Mouse (Mus musculus): ENCODE results near the gene Fam71f1. TPM values are rescaled to one million over a fixed set of nuclear protein-coding genes. Genes with fewer than 3 reads are reported as not detected.

The Fam71f1 gene
- total RNA-seq (2023) = not detected

DNA sequence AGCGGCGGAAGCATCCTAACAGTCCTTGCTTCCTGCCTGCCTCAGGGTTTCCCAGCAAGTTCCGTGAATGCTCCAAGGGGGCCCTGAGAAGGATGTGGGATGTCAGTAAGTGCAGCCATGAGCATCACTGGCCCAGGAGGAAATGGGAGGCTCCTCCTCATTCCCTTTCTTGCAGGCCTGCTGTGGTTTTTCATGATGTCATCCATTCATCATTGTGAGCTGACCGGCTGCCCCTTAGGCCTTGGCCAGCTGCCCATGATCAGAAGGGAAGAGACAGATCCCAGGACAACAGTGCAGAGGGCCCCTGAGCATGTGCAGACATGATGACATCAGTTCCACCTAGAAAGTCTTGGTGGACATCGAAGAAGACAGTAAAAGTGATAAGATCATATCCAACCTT, at the start of gene Fam71f1:
Gene Fam71f1, plus strand, starts transcription at position 262 of the 400 bp plus-strand sequence.

DNA sequence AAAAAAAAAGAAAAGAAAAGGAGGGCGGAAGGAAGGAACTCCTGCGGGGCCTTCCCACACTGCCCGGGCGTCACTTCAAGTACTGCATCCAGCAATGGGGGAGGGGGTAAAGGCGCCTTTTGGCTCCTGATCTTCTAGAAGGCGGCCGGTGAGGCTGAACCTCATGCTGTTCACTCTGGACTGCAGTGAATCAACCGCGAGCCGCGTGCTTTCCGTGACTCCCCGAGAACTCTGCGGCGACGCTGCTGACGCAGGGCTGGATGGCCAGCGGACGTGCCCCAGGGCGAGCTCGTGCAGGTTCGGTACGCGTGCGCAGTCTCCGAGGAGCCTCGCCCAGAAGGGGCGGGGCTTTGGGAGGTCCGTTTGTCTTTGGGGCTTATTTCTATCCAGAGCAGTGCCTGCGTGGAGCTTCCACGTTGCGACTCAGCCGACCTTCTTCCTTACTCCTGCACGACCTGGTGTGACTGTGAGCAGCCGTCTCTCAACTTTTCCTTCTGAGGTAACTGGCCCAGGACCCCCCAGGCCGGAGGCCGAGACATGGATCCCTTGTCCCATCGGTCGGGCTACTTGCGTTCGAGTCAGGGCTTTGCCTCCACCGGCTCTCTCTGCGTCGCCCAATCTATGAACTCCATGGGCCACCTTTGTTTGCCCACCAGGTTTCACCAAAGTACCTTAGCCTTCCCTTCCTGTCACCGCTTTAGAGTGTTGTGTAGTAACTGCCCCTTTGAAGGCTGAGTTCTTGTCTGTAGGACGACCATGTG, 46.4 kb upstream of the Fam71f1 start, which contains the start of gene Hilpda:
Gene Hilpda, plus strand, starts transcription at position 177 of the 761 bp plus-strand sequence.

DNA sequence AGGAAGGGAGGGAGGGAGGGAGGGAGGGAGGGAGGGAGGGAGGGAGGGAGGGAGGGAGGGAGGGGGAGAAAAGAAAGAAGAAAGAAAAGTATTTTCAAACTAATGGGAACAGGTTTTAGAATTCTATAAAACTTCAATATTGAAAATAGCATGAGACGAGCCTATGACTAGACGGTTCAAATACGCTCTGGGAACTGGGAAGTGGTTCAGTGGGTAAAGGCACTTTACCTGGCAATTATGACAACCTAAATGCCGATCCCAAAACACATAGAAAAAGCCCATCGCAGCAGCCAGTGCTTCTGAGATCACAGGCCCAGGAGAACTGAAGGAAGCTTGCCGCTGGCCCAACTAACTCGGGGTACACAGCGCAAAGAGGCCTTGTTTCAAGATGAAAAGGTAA, 39.6 kb upstream of the Fam71f1 start, which contains the start of gene Fam71f2:
Gene Fam71f2, plus strand, starts transcription at position 301 of the 400 bp plus-strand sequence.

DNA sequence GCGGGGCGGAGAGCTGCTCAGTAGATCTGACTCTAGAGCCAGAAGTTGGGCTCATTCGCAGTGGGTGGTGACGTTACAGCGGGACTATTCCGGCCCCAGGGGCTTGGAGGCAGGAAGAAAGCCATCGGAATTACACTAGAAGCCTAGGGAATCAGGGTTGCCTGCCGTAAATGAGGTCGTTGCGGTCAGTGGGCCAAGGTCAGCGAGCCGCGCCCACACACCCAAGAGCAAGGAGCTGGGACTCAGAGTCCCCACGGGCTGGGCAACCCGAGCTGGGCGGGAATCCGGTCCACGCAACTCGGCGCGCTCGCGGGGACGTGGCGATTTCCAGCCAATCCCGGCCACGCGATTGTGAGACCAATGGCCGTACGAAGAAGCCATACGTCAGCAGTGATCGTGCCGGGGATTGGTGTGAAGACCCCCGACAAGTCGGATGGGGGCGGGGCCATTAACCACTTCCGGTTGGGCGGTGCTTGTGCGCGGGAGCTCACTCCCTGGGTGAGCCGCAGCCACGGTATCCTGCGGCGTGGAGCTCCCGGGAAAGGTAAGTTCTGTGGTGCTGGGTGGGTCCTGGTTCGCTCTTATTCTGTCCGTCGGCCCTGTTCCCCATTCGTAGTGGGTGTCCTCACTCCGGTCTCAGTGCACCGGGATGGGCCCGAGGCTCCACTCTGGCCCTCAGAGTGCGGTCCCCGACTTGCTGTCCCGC, 28.9 kb downstream of the Fam71f1 start, which contains the start of gene Calu:
Gene Calu, plus strand, starts transcription at position 405 of the 706 bp plus-strand sequence.

Other genes with a start within 250 kb of the Fam71f1 start
- 10 to 100 TPM; 22.4 to 25.6 TPM for gene Rbm28, start 154.1 kb upstream of the Fam71f1 start, total RNA-seq (2023)
- not detected for gene Prrt4, start 139.6 kb upstream of the Fam71f1 start, total RNA-seq (2023)
- 10 to 100 TPM; 30.0 to 31.2 TPM for gene Impdh1, start 102.8 kb upstream of the Fam71f1 start, total RNA-seq (2023)
- gene Hilpda, start 46.7 kb upstream of the Fam71f1 start, total RNA-seq (2023) = 1 to 10 TPM; 1.9 to 3.1 TPM
- not detected for gene Fam71f2, start 39.5 kb upstream of the Fam71f1 start, total RNA-seq (2023)
- 10 to 100 TPM; 36.7 to 38.5 TPM for gene Calu, start 28.9 kb downstream of the Fam71f1 start, total RNA-seq (2023)
- gene Opn1sw, start 69.3 kb downstream of the Fam71f1 start, total RNA-seq (2023) = not detected
- gene Ccdc136, start 77.2 kb downstream of the Fam71f1 start, total RNA-seq (2023) = not detected
- under 1 TPM; 0.04 to 0.13 TPM for gene Flnc, start 114.1 kb downstream of the Fam71f1 start, total RNA-seq (2023)
- 100 to 1,000 TPM; 127 to 137 TPM for gene Atp6v1f, start 148.6 kb downstream of the Fam71f1 start, total RNA-seq (2023)
- gene Atp6v1fnb, start 152.3 kb downstream of the Fam71f1 start, total RNA-seq (2023) = 1 to 10 TPM; 1.1 to 1.4 TPM
- not detected for gene Kcp, start 188.8 kb downstream of the Fam71f1 start, total RNA-seq (2023)
- 100 to 1,000 TPM; 110 to 127 TPM for gene Irf5, start 207.5 kb downstream of the Fam71f1 start, total RNA-seq (2023)